Mouse (Mus musculus) adrenal gland, postnatal 36 days (tissue): Measurements from ENCODE around the gene Inava. TPM values are rescaled to one million over a fixed set of nuclear protein-coding genes. Genes with fewer than 3 reads are reported as not detected.

Source experiments
- total RNA-seq, 2 experiments: library from RNA; stranded (reverse); gene quantifications; 2 replicates each; pipeline ENCODE4 v1.2.3; 2021

Inava gene
- total RNA-seq, 2 experiments from 2014 or later: not detected

Other genes with a start within 250 kb of the Inava start
- gene Igfn1, start 227.9 kb downstream of the Inava start, total RNA-seq: under 1 TPM in 1 of 2 experiments, not detected in 1; 0.07 TPM
- 10 to 100 TPM; 32.4 to 43.1 TPM for gene Tmem9, start 226.1 kb downstream of the Inava start, total RNA-seq
- not detected for gene Ascl5, start 183.5 kb downstream of the Inava start, total RNA-seq
- under 1 TPM; 0.10 to 0.23 TPM for gene Cacna1s, start 181.5 kb downstream of the Inava start, total RNA-seq
- gene Kif21b, start 102.9 kb downstream of the Inava start, total RNA-seq: 1 to 10 TPM; 2.4 TPM
- gene Mroh3, start 21.4 kb downstream of the Inava start, total RNA-seq: not detected
- not detected for gene Gpr25, start 26.6 kb upstream of the Inava start, total RNA-seq
- 10 to 100 TPM; 39.0 to 46.4 TPM for gene Camsap2, start 111.8 kb upstream of the Inava start, total RNA-seq
- gene Ddx59, start 181.0 kb upstream of the Inava start, total RNA-seq: 10 to 100 TPM; 10.5 to 14.8 TPM
- under 1 TPM; 0.73 to 0.79 TPM for gene Kif14, start 232.1 kb upstream of the Inava start, total RNA-seq